Mouse (Mus musculus) cerebellum, adult 2 months (tissue): ENCODE measurements around the gene Lpgat1. TPM values are rescaled to one million over a fixed set of nuclear protein-coding genes. Genes with fewer than 3 reads are reported as not detected.
A peak's percentile ranks its signal among the peaks of the same experiment; 100 is the strongest.

ENCODE experiments used
- DNase-seq, 2 experiments: peaks; one replicate each; pipeline ENCODE4 v3.0.0; 2021
- H3K27ac ChIP-seq: fragments of 200-500 bp; 2 replicates; pipeline ENCODE4 v1.5.1; 2012; ENCODE audit warnings: low read length, control low read depth, inconsistent platforms; ENCODE audit not compliant: insufficient read depth
- H3K27me3 ChIP-seq: fragments of 200-500 bp; 2 replicates; pipeline ENCODE4 v1.6.1; 2012; ENCODE audit warnings: inconsistent platforms, mild to moderate bottlenecking, low read length, moderate library complexity; ENCODE audit not compliant: control insufficient read depth, insufficient read depth
- H3K4me1 ChIP-seq: fragments of 200-500 bp; 2 replicates; pipeline ENCODE4 v1.6.1; 2011; ENCODE audit warnings: low read length; ENCODE audit not compliant: control insufficient read depth, insufficient read depth
- H3K4me3 ChIP-seq: fragments of 200-500 bp; replicated peaks from 2 replicates; pipeline ENCODE3; 2011; ENCODE audit warnings: mild to moderate bottlenecking, low read depth, low read length, control low read depth; ENCODE audit not compliant: insufficient read depth
- CTCF ChIP-seq: fragments of 200-500 bp; IDR thresholded peaks from 2 replicates; pipeline ENCODE4 v1.5.1; 2011; ENCODE audit warnings: low read depth, mild to moderate bottlenecking, control low read depth, low read length, moderate library complexity, borderline replicate concordance; ENCODE audit not compliant: insufficient read depth
- POLR2A ChIP-seq: fragments of 200-500 bp; IDR thresholded peaks from 2 replicates; pipeline ENCODE4 v1.6.1; 2011; ENCODE audit warnings: low read length, control low read depth, borderline replicate concordance; ENCODE audit not compliant: insufficient read depth
- WGBS: fragments of 180-500 bp; shearing (Covaris S2); methylation state at CpG from one replicate; pipeline ENCODE4 v1.1.7; 2018; 5-methylcytosine and 5-hydroxymethylcytosine counted together
- polyA plus RNA-seq: library from polyadenylated mRNA; depleted of rRNA; stranded (reverse); fragments of >200 nt; gene quantifications from 2 replicates; pipeline ENCODE4 v1.2.3, GENCODE M21; 2012

The Lpgat1 gene
- polyA plus RNA-seq, 1 experiment, result 77.5 TPM

- no peaks in the 10 kb centered on the region for H3K4me1 ChIP-seq
- no peak overlapping the region for H3K4me3 ChIP-seq
- no peaks in the 10 kb centered on the region for H3K27me3 ChIP-seq
- no peak overlapping the region for H3K27ac ChIP-seq
- WGBS, result 75% methylated on average over 3 of the region's 3 CpGs
- TF ChIP-seq CTCF (no peak), POLR2A (no peak)
- no peak for DNase-seq
Observed at GRCm38 (mm10) chr1:191706541-191707078, 11.0 kb upstream of the Lpgat1 start.

GRCm38 (mm10) chr1:191709811-191710210 is 7.8 kb upstream of the Lpgat1 start:
- WGBS, result 75% methylated on average over 2 of the region's 2 CpGs

GRCm38 (mm10) chr1:191712224-191712838 is 5.3 kb upstream of the Lpgat1 start:
- TF ChIP-seq CTCF, result no peak
- TF ChIP-seq POLR2A, result no peak
- peaks cover 5% of the 10 kb centered on the region; the same call in 1 of the 2 replicates for H3K4me1 ChIP-seq

More at GRCm38 (mm10) chr1:191709811-191710210, 7.8 kb upstream of the Lpgat1 start:
- no peak overlapping the region for H3K27ac ChIP-seq
- no peak for DNase-seq
- H3K27me3 ChIP-seq, result no peaks in the 10 kb centered on the region
- H3K4me3 ChIP-seq, result no peak overlapping the region
- no peak for TF ChIP-seq CTCF
- no peak for TF ChIP-seq POLR2A
- H3K4me1 ChIP-seq, result no peaks in the 10 kb centered on the region

GRCm38 (mm10) chr1:191713813-191714212 is 3.8 kb upstream of the Lpgat1 start:
- TF ChIP-seq CTCF (no peak), POLR2A (no peak)
- Histone ChIP-seq H3K27ac (no peak overlapping the region), H3K27me3 (no peaks in the 10 kb centered on the region), H3K4me3 (no peak overlapping the region), H3K4me1 (peaks cover 6% of the 10 kb centered on the region; the same call in 1 of the 2 replicates)
- no peak for DNase-seq
- WGBS, result 56% methylated on average over 3 of the region's 3 CpGs

More at GRCm38 (mm10) chr1:191712224-191712838, 5.3 kb upstream of the Lpgat1 start:
- no peak for DNase-seq
- no peak overlapping the region for H3K4me3 ChIP-seq
- H3K27ac ChIP-seq, result no peak overlapping the region
- 81% methylated on average over 4 of the region's 4 CpGs for WGBS
- no peaks in the 10 kb centered on the region for H3K27me3 ChIP-seq

- H3K27me3 ChIP-seq, result no peaks in the 10 kb centered on the region
- DNase-seq, result no peak
- peaks cover 6% of the 10 kb centered on the region; the same call in 1 of the 2 replicates for H3K4me1 ChIP-seq
- no peak for TF ChIP-seq CTCF
- TF ChIP-seq POLR2A, result no peak
- H3K4me3 ChIP-seq, result no peak overlapping the region
- no peak overlapping the region for H3K27ac ChIP-seq
- WGBS, result 86% methylated on average over 2 of the region's 2 CpGs
Observed at GRCm38 (mm10) chr1:191715150-191715549, 2.5 kb upstream of the Lpgat1 start.

GRCm38 (mm10) chr1:191717141-191717540 is 493 bp upstream of the Lpgat1 start:
- TF ChIP-seq CTCF, result no peak
- TF ChIP-seq POLR2A, result no peak
- H3K27ac ChIP-seq, result peak overlapping the region; percentile 79
- 0% methylated on average over 1 of the region's 1 CpGs for WGBS
- H3K4me1 ChIP-seq, result peaks cover 9% of the 10 kb centered on the region; the same call in 1 of the 2 replicates
- no peaks in the 10 kb centered on the region for H3K27me3 ChIP-seq
- DNase-seq, result no peak
- peak overlapping the region; percentile 80 for H3K4me3 ChIP-seq

- DNase-seq, result peak; percentile 44 to 63
- TF ChIP-seq CTCF (no peak), POLR2A (0 out of 2 replicates have a peak, but pooled peaks have one; percentile 27)
- WGBS, result under 1% methylated on average over 80 of the region's 84 CpGs
- no peaks in the 10 kb centered on the region for H3K27me3 ChIP-seq
- H3K27ac ChIP-seq, result peak overlapping the region; percentile 42
- peak overlapping the region; percentile 80 for H3K4me3 ChIP-seq
- H3K4me1 ChIP-seq, result peaks cover 9% of the 10 kb centered on the region; the same call in 1 of the 2 replicates
Observed at GRCm38 (mm10) chr1:191718522-191719281, 1.1 kb downstream of the Lpgat1 start.

- H3K4me1 ChIP-seq, result peaks cover 10% of the 10 kb centered on the region
- no peaks in the 10 kb centered on the region for H3K27me3 ChIP-seq
- H3K4me3 ChIP-seq, result peak overlapping the region; percentile 80
- WGBS, result 6% methylated on average over 11 of the region's 11 CpGs
- peak; percentile 31 to 45 for DNase-seq
- 0 out of 2 replicates have a peak overlapping the region, but pooled peaks have one; percentile 30 for H3K27ac ChIP-seq
- no peak for TF ChIP-seq CTCF
- 0 out of 2 replicates have a peak, but pooled peaks have one; percentile 6 for TF ChIP-seq POLR2A
Observed at GRCm38 (mm10) chr1:191719326-191719725, 1.7 kb downstream of the Lpgat1 start.
